Mouse (Mus musculus) lung, postnatal 0 days (tissue): ENCODE measurements around the gene Lrrc71.

Experiments used
- CTCF ChIP-seq: IDR thresholded peaks from 2 replicates; pipeline ENCODE4 v1.5.1; 2016; ENCODE audit warnings: antibody characterized with exemption, mild to moderate bottlenecking
- EP300 ChIP-seq: IDR thresholded peaks from 2 replicates; pipeline ENCODE4 v1.6.1; 2016; ENCODE audit warnings: antibody characterized with exemption, mild to moderate bottlenecking, control low read depth

DNA sequence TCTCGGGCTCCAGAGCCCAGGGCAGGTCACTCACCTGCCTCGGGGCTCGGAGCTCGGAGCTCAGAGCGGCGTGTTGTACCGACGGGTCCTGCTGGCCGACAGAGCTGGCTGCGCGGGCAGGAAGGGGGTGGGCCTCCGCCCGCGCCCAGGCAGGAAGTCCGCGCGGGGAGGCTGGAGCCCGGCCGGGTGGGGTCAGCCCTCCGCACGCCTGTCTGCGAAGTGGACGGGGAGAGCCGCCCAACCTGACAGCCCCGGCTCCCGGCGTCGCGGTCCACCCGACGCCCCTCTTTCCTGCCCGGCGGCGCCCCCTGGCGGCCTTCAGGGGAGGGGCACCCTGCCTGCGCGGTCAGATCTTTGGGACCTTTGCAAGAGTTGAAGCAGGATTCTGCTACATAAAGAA, 20.4 kb upstream of the Lrrc71 start:
- TF ChIP-seq CTCF, result peak; percentile 93
- TF ChIP-seq EP300, result no peak
